Mouse (Mus musculus): ENCODE measurements around the gene Ttll5.

DNA sequence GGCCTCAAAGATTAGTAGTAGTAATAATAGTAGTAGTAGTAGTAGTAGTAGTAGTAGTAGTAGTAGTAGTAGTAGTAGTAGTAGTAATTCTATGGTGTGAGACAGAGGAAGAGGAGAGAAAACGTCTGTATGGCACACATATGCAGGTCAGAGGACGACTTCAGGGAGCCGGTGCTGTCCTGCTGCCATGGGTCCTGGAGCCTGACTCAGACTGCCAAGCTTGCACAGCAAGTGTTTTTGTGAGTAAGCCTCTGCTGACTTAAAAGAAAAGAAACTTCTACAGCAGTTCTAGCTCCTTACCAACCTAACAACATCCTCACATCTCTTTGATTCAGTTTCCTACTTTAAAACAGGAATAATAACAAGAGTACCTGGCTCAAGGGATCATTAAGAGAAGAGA is 190.2 kb downstream of the Ttll5 start:
- TF ChIP-seq POLR2A (IDR thresholded peaks at IDR 0.05; ENCODE audit: control insufficient read depth, low read depth, low read length): no peak
- no peak for TF ChIP-seq CTCF (IDR thresholded peaks at IDR 0.05; ENCODE audit: control insufficient read depth, insufficient read depth, insufficient replicate concordance, low read depth, low read length)
